Mouse (Mus musculus) hindbrain, postnatal 0 days (tissue): ENCODE measurements around the gene Tlk2. TPM values are rescaled to one million over a fixed set of nuclear protein-coding genes. Genes with fewer than 3 reads are reported as not detected.
A peak's percentile ranks its signal among the peaks of the same experiment; 100 is the strongest.

Experiments used
- ATAC-seq: fragments of 200-750 bp; cut with Nextera tagmentation; 2 replicates; pipeline ENCODE4 v1.8.0; 2017; ENCODE audit warnings: mild to moderate bottlenecking, moderate TSS enrichment, moderate library complexity
- DNase-seq: peaks from one replicate; pipeline ENCODE4 v3.0.0-alpha.2; 2015; ENCODE audit warnings: low spot score
- H3K27ac ChIP-seq: fragments of 300-500 bp; sonication (generic); 2 replicates; pipeline ENCODE4 v1.5.1; 2014; ENCODE audit warnings: mild to moderate bottlenecking
- H3K27me3 ChIP-seq: fragments of 300-500 bp; sonication (generic); 2 replicates; pipeline ENCODE4 v1.6.1; 2014; ENCODE audit warnings: low read length, mixed read lengths; ENCODE audit not compliant: insufficient read depth
- H3K36me3 ChIP-seq: fragments of 300-500 bp; sonication (generic); 2 replicates; pipeline ENCODE4 v1.6.1; 2014; ENCODE audit warnings: low read length, mixed read lengths; ENCODE audit not compliant: insufficient read depth
- H3K4me1 ChIP-seq: fragments of 300-500 bp; sonication (generic); 2 replicates; pipeline ENCODE4 v1.6.1; 2014; ENCODE audit warnings: antibody characterized with exemption, low read length, mixed read lengths; ENCODE audit not compliant: insufficient read depth
- H3K4me2 ChIP-seq: fragments of 300-500 bp; sonication (generic); 2 replicates; pipeline ENCODE4 v1.6.1; 2014; ENCODE audit warnings: low read depth, mild to moderate bottlenecking, low read length, moderate library complexity, mixed read lengths
- H3K4me3 ChIP-seq: fragments of 300-500 bp; sonication (generic); 2 replicates; pipeline ENCODE4 v1.5.1; 2014; ENCODE audit warnings: low read length
- H3K9ac ChIP-seq: fragments of 300-500 bp; sonication (generic); replicated peaks from 2 replicates; pipeline ENCODE4 v1.6.1; 2014; ENCODE audit warnings: mild to moderate bottlenecking, low read length, moderate library complexity, mixed read lengths
- H3K9me3 ChIP-seq: fragments of 300-500 bp; sonication (generic); 2 replicates; pipeline ENCODE4 v1.6.1; 2016; ENCODE audit warnings: low read length, mixed read lengths
- CTCF ChIP-seq: IDR thresholded peaks from 2 replicates; pipeline ENCODE4 v1.5.1; 2016; ENCODE audit warnings: antibody characterized with exemption, control low read depth, low read depth
- WGBS: fragments of 180-500 bp; shearing (Covaris S2); extraction: QIAGEN DNeasy Blood & Tissue Kit; methylation state at CpG from one replicate; pipeline ENCODE4 v1.1.7; 2014; 5-methylcytosine and 5-hydroxymethylcytosine counted together
- polyA plus RNA-seq: library from polyadenylated mRNA; unstranded; fragments of >200 nt; fragmentation: Nextera tagmentation; extraction: Ambion mirVana; gene quantifications from 2 replicates; pipeline ENCODE4 v1.2.1, GENCODE M21; 2015
- total RNA-seq: library from RNA; depleted of rRNA; stranded (reverse); fragments of >200 nt; gene quantifications from 2 replicates; pipeline ENCODE4 v1.2.3, GENCODE M21; 2014

Gene Tlk2
- total and polyA plus RNA-seq, 2 experiments from 2014 or later: 15.1 to 50.4 TPM

DNA sequence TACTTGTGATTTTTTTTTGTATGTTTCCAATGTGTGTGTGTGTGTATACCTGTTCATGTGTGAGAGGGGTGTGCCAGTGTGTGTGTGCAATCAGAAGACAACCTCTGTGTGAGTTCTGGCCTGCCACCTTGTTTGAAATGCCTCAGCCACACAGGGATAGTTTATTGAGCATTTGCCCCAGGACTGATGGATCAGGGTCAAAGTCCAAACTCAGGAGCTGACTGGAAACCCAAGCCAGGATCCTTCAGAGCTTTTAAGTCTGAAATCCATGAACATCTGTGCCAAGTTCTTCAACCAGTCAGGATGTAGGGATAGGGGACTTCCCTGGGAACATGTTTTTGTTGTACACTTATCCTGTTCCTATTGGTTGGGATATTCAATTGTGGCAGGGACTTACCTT lies 20.6 kb upstream of the Tlk2 start:
- no peak for DNase-seq

DNA sequence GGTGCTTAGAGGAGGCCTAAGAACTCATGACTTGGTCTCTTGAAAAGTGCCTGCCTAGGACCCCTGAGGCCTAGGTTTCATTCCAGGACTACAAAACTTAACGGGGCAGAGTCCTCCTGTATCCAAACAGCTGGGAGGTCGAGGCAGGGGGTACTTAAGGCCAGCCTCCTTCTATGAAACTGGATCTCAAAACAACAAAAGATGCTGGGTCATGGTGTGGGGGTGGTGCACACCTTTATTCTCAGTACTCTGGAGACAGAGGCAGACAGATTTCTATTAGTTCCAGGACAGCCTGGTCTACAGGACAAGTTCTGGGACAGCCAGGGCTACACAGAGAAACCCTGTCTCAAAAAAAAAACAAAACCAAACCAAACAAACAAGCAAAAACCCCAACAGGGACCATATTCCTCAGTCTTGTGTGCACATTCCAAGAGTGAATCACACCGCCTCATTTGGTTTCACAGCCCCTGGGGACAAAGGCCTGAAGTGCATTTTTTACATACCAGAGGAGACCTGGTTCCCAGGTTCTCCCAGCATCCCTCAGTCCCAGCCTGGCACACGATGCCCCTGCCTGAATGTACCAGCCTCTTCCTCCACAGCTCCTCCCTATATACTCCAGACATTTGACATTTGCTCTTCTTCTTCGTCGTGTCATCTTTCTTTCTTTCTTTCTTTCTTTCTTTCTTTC lies 18.8 kb upstream of the Tlk2 start:
- TF ChIP-seq CTCF: no peak
- 55% methylated on average over 6 of the region's 6 CpGs for WGBS

More for the DNA sequence above, 20.6 kb upstream of the Tlk2 start:
- Histone ChIP-seq H3K9me3 (no peaks in the 10 kb centered on the region), H3K36me3 (no peaks in the 10 kb centered on the region), H3K4me2 (no peak overlapping the region), H3K27me3 (no peaks in the 10 kb centered on the region), H3K4me1 (peaks cover 5% of the 10 kb centered on the region; the same call in 1 of the 2 replicates), H3K4me3 (no peak overlapping the region), H3K27ac (no peak overlapping the region), H3K9ac (no peak overlapping the region)
- ATAC-seq: no peak
- no peak for TF ChIP-seq CTCF

DNA sequence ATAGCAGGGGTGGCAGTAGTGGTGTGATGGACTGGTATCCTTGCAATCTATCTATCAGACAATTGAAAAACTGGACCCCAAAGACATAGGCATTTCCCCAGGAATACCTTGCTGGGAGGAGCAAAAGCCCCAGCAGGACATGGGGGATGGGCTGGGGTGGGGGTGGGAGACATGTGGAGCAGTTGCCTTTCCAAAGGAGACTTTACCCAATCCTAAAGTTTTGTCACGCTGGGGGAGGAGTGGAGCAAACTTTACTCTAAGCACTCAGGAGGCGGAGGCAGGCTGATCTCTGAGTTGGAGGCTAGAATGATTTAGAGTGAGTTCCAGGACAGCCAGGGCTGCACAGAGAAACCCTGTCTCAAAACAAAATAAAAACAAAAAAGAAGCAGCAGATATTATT lies 17.2 kb upstream of the Tlk2 start:
- no peak for TF ChIP-seq CTCF
- Histone ChIP-seq H3K27me3 (no peaks in the 10 kb centered on the region), H3K27ac (no peak overlapping the region), H3K9ac (no peak overlapping the region), H3K9me3 (no peaks in the 10 kb centered on the region), H3K4me1 (no peaks in the 10 kb centered on the region), H3K4me2 (no peak overlapping the region), H3K36me3 (no peaks in the 10 kb centered on the region), H3K4me3 (no peak overlapping the region)
- DNase-seq: no peak
- 80% methylated on average over 2 of the region's 2 CpGs for WGBS
- no peak for ATAC-seq

More for the DNA sequence above, 18.8 kb upstream of the Tlk2 start:
- Histone ChIP-seq H3K4me2 (no peak overlapping the region), H3K4me1 (no peaks in the 10 kb centered on the region), H3K27ac (no peak overlapping the region), H3K27me3 (no peaks in the 10 kb centered on the region), H3K9me3 (no peaks in the 10 kb centered on the region), H3K9ac (no peak overlapping the region), H3K4me3 (no peak overlapping the region), H3K36me3 (no peaks in the 10 kb centered on the region)
- DNase-seq: no peak
- ATAC-seq: no peak

DNA sequence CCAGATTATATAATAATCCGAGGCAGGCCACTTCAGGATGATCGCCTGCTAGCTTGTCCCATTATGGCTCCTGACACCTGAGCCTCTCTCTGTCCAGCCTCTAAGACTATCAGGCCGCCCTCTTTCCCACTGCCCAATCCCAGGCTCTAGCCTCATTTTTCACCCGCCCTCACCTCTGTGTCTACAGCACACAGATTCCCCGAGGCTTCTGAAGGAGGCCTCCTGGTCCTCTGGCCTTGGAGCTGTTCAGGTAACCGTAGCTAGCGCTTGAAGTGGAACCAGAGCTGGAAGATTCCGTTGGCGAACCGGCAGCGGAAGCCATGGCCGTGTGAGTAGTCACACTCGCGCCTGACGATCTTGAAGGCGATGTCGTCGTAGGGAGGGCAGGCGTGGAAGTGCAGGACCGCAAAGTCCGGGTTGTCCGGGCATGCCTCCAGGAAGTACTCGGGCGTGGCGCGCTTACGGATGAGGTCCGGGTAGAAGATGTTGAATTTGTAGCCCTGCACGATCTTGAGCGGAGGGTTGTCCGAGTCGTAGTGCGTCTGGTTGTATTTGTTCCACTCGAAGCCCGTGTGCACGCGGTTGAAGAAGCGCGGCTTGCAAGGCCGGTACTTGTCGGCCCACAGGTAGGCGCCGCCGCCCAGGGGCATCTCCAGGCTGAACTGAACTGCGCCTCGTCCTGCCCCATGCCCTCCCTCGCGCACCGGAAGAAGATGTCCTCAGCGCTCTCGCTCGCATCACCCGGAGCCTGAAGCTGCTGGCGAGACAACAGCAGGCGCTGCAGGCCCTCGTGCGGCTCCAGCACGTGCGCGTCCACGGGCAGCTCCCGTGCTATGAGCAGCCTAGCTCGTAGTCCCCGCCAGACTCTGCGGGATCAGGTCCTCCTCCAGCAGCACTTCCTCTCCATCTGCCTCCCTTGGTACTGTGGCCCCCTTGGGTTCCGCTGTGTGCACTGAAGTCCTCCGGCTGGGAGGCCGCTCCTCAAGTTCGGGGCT lies 13.8 kb upstream of the Tlk2 start:
- Histone ChIP-seq H3K4me2 (no peak overlapping the region), H3K36me3 (no peaks in the 10 kb centered on the region), H3K27ac (no peak overlapping the region), H3K9me3 (no peaks in the 10 kb centered on the region), H3K27me3 (no peaks in the 10 kb centered on the region), H3K9ac (no peak overlapping the region), H3K4me3 (no peak overlapping the region), H3K4me1 (no peaks in the 10 kb centered on the region)
- DNase-seq (no peak), ATAC-seq (no peak)
- whole genome bisulfite sequencing: 87% methylated on average over 69 of the region's 69 CpGs
- TF ChIP-seq CTCF: no peak

DNA sequence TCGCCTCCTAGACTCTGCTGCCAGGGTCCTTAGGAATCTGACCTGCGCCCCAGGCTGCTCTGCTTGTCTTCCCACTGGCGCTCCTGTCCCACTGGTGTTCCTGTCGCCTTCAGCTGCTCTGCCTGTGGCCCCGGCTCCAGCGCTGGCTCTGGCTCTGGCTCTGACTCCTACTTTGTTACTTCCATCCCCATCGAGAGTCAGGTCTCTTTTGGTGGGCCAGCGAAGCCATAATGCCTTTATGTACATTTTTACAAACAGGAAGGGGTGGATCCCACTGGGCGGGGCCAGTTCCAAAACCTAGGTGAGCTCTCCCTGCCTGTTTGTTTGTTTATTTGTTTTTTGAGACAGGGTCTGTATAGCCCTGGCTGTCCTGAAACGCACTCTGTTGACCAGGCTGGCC lies 11.8 kb upstream of the Tlk2 start:
- 91% methylated on average over 10 of the region's 10 CpGs for WGBS
- no peak for TF ChIP-seq CTCF
- DNase-seq: no peak

DNA sequence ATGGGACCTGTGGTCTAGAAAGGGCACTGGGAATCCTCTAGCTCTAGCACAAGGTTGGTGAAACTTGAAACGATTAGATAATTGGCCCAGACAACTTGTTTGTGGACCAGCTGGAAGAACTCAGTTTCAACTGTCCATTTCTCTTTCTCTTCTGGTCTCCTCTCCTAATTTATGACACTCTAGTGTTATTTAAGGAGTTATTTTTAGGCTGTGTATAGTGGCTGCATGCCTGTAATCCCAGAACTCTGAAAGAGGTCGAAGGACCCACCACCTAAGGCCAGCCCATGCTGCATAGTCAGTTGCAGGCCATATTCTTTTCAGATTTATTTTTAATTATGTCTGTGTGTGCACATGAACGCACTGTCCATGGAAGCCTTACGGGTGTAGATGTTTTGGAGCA lies 916 bp downstream of the Tlk2 start:
- WGBS: 62% methylated on average over 4 of the region's 4 CpGs
- TF ChIP-seq CTCF: no peak
- DNase-seq (no peak), ATAC-seq (no peak)
- Histone ChIP-seq H3K36me3 (peaks cover 4% of the 10 kb centered on the region; the same call in 1 of the 2 replicates), H3K4me1 (peaks cover 8% of the 10 kb centered on the region), H3K9ac (no peak overlapping the region), H3K9me3 (no peaks in the 10 kb centered on the region), H3K27ac (no peak overlapping the region), H3K27me3 (no peaks in the 10 kb centered on the region), H3K4me3 (peak overlapping the region; percentile 68; the same call in 1 of the 2 replicates), H3K4me2 (peak overlapping the region; percentile 87)

More for the DNA sequence above, 11.8 kb upstream of the Tlk2 start:
- Histone ChIP-seq H3K4me3 (no peak overlapping the region), H3K9ac (no peak overlapping the region), H3K36me3 (no peaks in the 10 kb centered on the region), H3K27ac (no peak overlapping the region), H3K27me3 (no peaks in the 10 kb centered on the region), H3K4me2 (no peak overlapping the region), H3K4me1 (no peaks in the 10 kb centered on the region), H3K9me3 (no peaks in the 10 kb centered on the region)
- ATAC-seq: no peak
